Mouse (Mus musculus): Measurements from ENCODE around the gene Fosl1.

DNA sequence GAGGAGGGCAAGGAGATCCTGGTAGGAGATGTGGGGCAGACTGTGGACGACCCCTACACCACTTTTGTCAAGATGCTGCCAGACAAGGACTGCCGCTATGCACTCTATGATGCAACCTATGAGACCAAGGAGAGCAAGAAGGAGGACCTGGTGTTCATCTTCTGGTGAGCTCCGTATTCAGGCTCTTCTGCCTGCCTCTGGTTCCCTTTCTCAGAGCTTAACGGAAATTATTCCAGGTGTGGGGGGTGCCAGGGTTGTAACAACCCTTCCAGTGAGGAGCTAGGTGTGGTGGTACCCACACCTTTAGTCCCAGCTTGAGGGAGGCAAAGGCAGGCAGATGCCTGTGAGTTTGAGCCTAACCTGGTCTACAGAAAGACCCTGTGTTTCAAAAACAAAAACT is 45.3 kb downstream of the Fosl1 start:
- TF ChIP-seq GATA1 (IDR thresholded peaks at IDR 0.05; ENCODE audit: borderline replicate concordance, low read length) (no peak), FLI1 (IDR thresholded peaks at IDR 0.05; ENCODE audit: low read length) (no peak)
